Mouse (Mus musculus) bone marrow, adult 2 months (tissue): ENCODE measurements around the gene Grasp. TPM values are rescaled to one million over a fixed set of nuclear protein-coding genes. Genes with fewer than 3 reads are reported as not detected.

ENCODE experiments used
- H3K27ac ChIP-seq: fragments of 200-500 bp; 2 replicates; pipeline ENCODE4 v1.5.1; 2012; ENCODE audit warnings: low read depth, mild to moderate bottlenecking, control low read depth, inconsistent platforms, low read length; ENCODE audit not compliant: control insufficient read depth, poor library complexity, insufficient read depth
- H3K4me1 ChIP-seq: fragments of 200-500 bp; 2 replicates; pipeline ENCODE4 v1.6.1; 2011; ENCODE audit warnings: low read length; ENCODE audit not compliant: control insufficient read depth, insufficient read depth
- H3K4me3 ChIP-seq: fragments of 200-500 bp; replicated peaks from 2 replicates; pipeline ENCODE3; 2011; ENCODE audit warnings: mild to moderate bottlenecking, low read depth, low read length, control low read depth; ENCODE audit not compliant: control insufficient read depth
- CTCF ChIP-seq: fragments of 200-500 bp; IDR thresholded peaks from 2 replicates; pipeline ENCODE4 v1.5.1; 2011; ENCODE audit warnings: low read length, control low read depth; ENCODE audit not compliant: control insufficient read depth, insufficient read depth
- POLR2A ChIP-seq: fragments of 200-500 bp; IDR thresholded peaks from 2 replicates; pipeline ENCODE4 v1.6.1; 2011; ENCODE audit warnings: low read depth, mild to moderate bottlenecking, control low read depth, low read length, borderline replicate concordance; ENCODE audit not compliant: control insufficient read depth
- WGBS: fragments of 180-500 bp; shearing (Covaris S2); methylation state at CpG from one replicate; pipeline ENCODE4 v1.1.7; 2018; 5-methylcytosine and 5-hydroxymethylcytosine counted together
- polyA plus RNA-seq: library from polyadenylated mRNA; stranded (reverse); fragments of >200 nt; gene quantifications from 2 replicates; pipeline ENCODE4 v1.2.4, GENCODE M21; 2011; ENCODE audit warnings: low replicate concordance; ENCODE audit not compliant: missing spikeins, insufficient read depth, insufficient read length

Gene Grasp
- polyA plus RNA-seq, 1 experiment = 2.5 TPM

DNA sequence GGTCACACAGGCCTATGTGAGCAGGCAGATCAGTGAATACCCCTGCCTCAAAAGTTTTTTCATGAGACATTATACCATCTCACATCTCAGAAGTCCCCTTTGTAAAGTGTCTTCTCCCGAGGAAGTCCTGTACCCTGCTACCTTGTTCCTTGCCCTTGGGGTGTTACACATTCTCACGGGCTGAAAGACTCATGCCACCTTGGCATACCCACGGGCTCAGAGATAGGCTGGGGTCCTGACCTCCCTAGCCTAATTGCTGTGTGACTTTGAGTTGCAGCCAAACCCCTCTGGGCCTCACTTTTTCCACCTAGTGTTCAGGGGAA lies 29.5 kb downstream of the Grasp start:
- TF ChIP-seq POLR2A = no peak
- no peak for TF ChIP-seq CTCF
- Histone ChIP-seq H3K4me3 (peak overlapping the region; percentile 43), H3K27ac (peak overlapping the region; percentile 16; the same call in 1 of the 2 replicates), H3K4me1 (peaks cover 9% of the 10 kb centered on the region)
- WGBS = 32% methylated on average over 3 of the region's 3 CpGs

DNA sequence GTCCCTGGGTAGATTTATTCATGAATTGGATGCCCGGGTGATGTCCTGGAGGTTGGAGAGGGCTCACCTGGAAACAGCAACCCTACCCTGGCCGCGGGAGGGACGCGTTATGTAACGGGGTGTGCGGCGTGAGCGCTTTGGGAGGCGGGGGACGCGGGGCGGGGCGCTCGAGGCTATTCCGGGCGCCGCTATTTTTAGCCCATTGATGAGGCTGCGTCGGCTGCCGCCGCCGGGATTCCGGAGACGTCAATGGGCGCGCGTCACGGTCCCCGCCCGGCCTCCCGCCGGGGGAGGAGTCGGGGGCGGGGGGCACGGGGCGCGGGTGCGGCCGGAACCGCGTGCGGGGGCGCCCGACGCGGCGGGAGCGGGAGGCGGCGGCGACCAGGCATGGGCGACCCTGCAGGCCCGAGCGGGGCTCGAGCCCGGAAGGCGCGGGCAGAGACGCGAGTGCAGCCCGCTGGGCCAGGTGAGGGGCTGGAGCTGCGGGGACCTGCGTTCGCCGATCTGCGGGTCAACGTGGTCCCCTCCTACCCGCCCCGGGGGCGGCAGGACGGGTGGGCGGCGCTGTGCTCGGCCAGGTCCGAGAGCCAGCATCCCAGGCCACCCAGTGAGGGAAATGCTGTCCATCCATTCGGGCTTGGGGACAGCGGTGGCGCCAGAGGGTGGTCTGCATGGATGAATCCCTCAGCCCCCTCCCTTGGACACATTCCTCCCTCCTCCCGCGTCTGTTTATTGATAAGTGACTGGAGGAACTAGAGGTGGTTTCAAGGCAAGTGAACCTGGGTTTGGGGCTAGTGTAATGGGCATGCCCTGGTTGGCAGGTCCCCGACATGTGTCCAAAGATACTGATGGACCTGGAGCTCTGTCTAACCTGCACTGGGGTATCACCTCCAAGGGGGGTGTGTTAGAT lies 30.2 kb downstream of the Grasp start, which contains the start of gene Nr4a1:
Gene Nr4a1 (plus strand): TSS at position 384 of the 910 bp plus-strand sequence.
- H3K4me1 ChIP-seq = peaks cover 12% of the 10 kb centered on the region
- peak within 1 kb of the TSS; percentile 43 for H3K4me3 ChIP-seq
- TF ChIP-seq POLR2A (no peak), CTCF (no peak)
- WGBS = 5% methylated on average over 82 of the region's 82 CpGs
- peak within 1 kb of the TSS; percentile 47; the same call in 1 of the 2 replicates for H3K27ac ChIP-seq

GRCm38 (mm10) chr15:101255842-101256462 lies 32.0 kb downstream of the Grasp start:
- no peak for TF ChIP-seq POLR2A
- no peak for TF ChIP-seq CTCF
- Histone ChIP-seq H3K27ac (peak overlapping the region; percentile 17), H3K4me1 (peaks cover 12% of the 10 kb centered on the region), H3K4me3 (no peak overlapping the region)
- WGBS = 51% methylated on average over 7 of the region's 7 CpGs

- peaks cover 12% of the 10 kb centered on the region for H3K4me1 ChIP-seq
- TF ChIP-seq POLR2A = no peak
- no peak for TF ChIP-seq CTCF
- H3K4me3 ChIP-seq = no peak overlapping the region
- 53% methylated on average over 14 of the region's 14 CpGs for WGBS
- peak overlapping the region; percentile 57 for H3K27ac ChIP-seq
These were observed 32.6 kb downstream of the Grasp start for GRCm38 (mm10) chr15:101256463-101257206.

GRCm38 (mm10) chr15:101258420-101258819 lies 34.4 kb downstream of the Grasp start:
- peaks cover 13% of the 10 kb centered on the region for H3K4me1 ChIP-seq
- no peak overlapping the region; the same call in 1 of the 2 replicates for H3K27ac ChIP-seq
- H3K4me3 ChIP-seq = no peak overlapping the region
- 11% methylated on average over 11 of the region's 11 CpGs for WGBS
- TF ChIP-seq POLR2A (no peak), CTCF (no peak)

GRCm38 (mm10) chr15:101259922-101260321 lies 35.9 kb downstream of the Grasp start:
- Histone ChIP-seq H3K27ac (no peak overlapping the region), H3K4me1 (peaks cover 13% of the 10 kb centered on the region), H3K4me3 (no peak overlapping the region)
- TF ChIP-seq POLR2A = no peak
- 73% methylated on average over 3 of the region's 3 CpGs for WGBS

- H3K4me1 ChIP-seq = peaks cover 13% of the 10 kb centered on the region
- no peak for TF ChIP-seq POLR2A
- no peak overlapping the region for H3K4me3 ChIP-seq
- H3K27ac ChIP-seq = no peak overlapping the region
- WGBS = 83% methylated on average over 10 of the region's 10 CpGs
These were observed 36.4 kb downstream of the Grasp start for GRCm38 (mm10) chr15:101260387-101260786.
